Mouse (Mus musculus): ENCODE results near the gene Edn2.

Gene Edn2

DNA sequence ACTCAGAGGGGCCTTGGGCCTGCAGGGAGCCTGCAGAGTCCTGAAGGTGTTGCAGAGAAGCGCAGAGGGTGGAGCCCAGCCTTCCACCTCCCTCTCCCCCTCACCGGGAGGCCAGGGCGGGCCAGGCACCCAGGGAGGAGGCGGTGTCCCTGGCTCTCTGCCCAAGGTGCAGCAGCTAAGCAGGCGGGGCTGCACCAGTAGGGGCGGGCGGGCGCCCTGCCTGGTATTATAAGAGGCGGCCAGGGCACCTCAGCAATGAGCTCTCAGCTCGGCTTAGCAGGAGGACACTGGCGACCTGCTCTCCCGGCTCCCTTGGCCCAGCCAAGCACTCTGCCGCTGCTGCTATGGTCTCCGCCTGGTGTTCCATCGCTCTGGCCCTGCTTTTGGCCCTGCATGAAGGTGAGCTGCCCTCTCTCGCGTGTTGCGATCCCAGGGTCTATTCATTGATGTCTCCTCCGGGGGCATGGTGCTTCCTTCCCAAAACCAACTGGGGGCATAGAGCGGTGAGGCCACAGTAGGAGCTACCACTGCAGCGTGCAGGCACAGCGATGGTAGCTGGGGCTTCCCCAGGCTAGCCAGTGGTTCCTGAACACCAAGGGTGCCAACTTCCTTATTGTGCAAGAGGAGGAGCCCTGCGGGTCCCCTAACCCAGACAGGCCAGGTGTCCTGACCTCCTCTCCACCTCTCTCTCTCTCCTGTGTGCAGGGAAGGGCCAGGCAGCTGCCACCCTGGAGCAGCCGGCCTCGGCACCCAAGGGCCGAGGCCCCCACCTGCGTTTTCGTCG lies at the start of gene Edn2:
TSS of gene Edn2 (plus strand) at position 41 of the 784 bp plus-strand sequence.
- peak; percentile 94 to 95 for DNase-seq

DNA sequence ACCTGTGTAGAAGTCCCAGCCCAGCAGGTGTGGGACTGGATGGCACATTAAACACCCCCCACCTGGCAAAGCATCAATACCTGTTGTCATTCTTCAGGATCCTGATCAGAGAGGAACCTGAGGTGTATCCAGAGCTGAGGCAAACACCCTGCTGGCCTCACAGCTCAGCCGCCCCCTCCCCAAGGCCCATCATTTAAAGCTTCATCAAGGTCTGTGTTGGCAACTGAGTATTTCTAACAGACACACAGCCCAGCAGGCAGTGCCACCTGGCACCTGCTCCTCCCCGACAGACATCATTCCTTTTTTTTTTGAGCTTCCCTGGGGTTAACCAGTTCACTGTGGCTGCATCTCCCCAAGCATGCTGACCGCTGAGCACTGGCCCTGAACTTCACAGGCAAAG lies 45.5 kb upstream of the Edn2 start:
- DNase-seq: no peak

DNA sequence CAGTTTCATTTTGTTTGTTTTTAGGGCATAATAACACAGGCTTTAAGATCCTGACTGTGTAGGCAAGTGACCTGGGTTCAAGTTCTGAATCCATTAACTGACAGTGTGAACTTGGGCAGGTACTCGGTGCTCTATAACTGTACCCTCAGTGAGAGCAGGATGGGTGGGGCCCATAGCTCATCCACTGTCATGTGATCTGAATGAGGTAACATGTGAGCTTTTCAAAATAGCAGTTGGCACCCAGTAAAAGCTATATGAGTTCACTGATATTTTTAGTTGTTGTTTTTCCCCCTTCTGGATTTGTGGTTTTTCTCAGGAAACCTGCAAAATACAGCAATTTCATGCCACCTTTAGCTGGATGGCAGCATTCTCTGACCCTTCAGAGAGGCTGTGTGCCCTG lies 44.7 kb upstream of the Edn2 start:
- no peak for DNase-seq

DNA sequence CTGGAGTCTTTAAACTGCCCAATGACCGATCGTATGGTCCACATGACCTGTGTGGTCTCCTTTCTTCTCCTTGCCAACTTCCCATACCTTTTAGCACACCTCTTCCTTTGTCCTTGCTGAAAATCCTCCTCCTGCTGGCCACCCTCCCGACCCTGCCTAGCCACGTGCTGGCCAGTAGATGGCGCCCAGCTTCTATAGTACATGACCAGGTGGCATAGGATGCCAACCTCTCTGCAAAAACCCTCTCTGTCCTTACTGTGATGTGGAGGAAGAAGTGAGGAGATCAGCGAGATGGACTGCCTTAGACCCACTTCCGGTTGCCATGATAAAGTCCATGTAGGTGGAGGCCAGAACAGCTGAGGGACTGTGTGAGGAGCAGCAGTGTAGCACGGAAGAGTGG lies 40.7 kb upstream of the Edn2 start:
- DNase-seq: peak; percentile 50 to 84

DNA sequence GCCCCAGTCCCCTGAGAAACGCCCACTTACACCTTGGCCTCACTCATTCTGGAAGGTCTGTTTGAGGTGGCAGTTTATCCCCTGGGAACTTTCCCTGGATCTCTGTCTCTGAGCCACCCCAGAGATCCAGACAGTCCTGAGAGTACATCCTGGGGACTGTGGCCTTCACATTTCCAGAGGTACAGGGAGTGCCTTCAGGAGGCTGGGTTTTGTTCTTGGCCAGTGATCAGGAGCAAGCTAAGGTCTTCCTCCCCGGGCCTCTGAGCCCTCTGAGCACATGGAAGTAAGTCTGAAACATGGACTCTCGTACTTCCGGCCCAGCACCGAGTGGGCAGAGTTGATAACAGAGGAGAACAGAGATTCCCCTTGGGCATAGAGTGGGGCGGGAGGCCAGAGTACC lies 36.4 kb upstream of the Edn2 start:
- DNase-seq: no peak

DNA sequence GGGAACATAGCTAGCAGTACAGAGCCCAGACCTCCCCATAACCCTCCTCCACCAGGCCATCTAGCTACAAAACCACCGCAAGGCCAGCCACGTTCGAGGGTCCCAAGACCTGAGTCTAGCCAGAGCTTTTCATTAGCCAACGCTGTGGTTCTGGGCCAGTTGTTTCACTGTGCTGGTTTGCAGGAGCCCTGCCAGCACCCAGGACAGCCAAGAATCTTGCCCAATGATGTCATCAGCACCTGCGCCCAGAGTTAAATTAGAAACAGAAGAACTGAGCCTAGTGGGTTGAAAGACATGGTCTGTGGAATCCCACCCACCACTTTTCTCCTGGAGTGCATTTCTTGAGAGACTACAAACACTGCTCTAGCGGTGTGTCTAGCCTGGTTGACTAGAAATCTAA lies 35.0 kb upstream of the Edn2 start:
- DNase-seq: no peak

DNA sequence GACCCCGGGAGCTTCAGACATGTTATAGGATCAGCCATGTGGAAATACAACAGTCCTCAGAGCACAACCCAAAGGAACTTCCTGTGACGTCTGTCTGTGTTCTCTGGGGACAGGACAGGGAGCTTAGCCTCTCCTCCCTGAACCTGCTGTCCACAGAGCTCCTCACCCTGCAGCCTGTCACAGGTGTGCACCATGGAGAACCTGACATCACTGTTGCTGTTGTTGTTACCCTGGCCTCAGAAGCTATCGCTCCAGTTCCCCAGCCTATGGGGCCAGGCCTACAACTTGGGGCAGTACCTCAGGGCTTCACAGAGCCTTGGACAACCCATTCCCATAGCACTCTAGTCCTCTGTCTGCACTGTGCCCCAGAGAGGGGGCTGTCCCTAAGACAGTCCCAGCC lies 33.7 kb upstream of the Edn2 start:
- no peak for DNase-seq

DNA sequence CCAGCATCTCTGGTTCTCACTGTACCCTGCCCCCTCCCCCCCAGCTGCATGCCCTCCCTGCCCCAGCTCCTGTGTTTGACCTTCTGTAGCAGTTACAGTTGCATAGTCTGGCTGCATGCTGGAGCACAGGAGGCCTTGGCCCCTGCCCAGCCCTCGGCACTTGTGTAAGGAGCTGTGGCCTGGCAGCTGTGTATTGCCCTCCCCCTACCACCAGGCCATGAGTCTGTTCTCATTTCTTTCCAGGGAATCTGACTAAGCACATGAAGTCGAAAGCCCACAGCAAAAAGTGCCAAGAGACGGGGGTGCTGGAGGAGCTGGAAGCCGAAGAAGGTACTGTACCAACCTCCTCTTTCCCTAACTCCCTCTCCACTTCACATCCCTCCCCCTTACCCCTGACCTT lies 33.0 kb upstream of the Edn2 start:
- DNase-seq: no peak

DNA sequence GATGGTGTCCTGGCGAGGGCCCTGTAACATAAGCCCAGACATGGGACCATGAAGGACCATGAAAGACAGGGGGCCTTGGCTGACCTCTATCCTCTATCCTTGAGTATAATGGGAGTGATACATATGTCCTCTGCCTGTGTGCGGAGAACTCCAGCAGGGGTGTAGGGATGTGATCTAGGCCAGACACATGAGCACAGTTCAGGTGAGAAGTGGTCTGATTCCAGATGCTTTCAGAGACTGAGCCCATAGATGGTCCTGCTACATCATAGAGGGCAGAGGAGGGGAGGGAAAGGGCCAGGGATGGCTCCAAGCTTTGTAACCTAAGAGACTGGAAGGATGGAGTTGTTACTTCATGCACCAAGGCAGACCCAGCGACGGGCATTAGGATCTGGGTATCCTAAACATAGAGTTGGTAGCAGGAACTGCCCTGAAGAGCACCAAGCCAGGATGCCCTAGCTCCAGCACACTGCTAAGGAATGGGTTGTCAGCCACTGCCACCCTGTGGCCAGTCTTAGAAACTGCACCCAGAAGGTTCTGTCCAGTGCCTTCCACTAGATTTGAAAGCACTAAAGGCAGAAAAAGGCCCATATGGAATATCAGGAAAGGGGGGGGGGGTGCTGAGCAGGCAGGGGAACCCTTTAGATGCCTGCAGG lies 31.6 kb upstream of the Edn2 start:
- peak; percentile 36 to 65 for DNase-seq

DNA sequence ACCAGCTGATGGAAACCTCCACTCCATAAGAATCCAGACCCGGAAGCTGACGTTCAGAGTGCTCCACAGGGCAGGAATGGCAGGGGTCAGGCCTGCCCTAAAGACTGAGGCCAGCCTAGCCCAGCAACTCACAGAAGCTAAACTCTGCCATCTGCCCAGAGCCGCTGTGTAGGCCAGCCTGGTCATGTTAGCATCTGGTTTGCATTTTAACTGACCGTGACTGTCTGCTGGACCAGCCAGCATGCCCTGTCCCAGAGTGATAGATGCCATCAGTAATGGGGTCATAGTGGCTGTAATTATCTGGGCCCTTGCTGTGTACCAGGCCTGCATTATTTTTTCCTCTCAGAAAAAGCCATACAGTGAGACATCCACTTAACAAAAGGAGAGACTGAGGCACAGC lies 30.1 kb upstream of the Edn2 start:
- no peak for DNase-seq

DNA sequence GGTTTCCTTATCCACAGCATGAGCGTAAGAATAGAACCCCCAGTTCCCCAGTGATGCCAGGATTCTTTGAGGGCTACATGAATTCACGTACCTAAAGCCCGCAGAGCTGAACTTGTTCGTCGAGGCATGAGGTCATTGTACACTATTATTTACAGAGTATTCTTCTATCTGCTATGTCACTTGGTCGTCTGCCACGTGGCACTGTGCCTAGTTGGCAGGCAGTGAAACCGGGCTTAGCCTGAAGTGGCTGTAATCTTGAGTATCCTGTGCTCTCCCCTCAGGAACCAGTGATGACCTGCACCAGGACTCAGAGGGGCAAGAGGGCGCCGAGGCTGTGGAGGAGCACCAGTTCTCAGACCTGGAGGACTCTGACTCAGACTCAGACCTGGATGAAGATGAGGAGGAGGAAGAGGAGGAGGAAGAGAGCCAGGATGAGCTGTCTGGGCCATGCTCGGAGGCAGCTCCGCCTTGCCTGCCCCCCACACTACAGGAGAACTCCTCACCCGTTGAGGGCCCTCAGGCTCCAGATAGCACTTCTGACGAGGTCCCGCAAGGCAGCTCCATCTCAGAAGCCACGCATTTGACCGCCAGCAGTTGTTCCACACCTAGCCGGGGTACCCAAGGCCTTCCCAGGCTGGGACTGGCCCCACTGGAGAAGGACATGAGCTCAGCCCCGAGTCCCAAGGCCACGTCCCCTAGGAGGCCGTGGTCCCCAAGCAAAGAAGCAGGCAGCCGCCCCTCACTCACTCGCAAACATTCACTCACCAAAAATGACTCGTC lies 29.4 kb upstream of the Edn2 start:
- DNase-seq: peak; percentile 63 to 84

DNA sequence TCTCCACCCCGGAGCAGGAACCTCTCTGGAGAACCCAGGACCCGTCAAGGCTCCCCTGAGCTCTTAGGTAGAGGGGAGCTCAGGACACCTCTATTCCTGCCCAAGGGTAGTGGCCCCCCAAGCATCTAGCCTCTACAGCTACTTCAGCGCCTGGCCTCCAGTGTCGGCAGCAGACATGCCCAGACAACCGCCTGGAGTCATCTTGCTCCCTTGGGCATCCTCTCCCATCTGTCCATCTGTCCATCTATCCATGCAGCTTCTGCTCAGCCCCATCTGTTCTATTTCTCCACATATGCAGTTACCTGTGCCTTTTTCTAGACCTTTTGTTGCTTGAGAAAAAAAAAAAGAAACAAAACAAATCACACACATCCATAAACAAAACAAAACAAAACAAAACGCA lies 26.8 kb upstream of the Edn2 start:
- DNase-seq: no peak

DNA sequence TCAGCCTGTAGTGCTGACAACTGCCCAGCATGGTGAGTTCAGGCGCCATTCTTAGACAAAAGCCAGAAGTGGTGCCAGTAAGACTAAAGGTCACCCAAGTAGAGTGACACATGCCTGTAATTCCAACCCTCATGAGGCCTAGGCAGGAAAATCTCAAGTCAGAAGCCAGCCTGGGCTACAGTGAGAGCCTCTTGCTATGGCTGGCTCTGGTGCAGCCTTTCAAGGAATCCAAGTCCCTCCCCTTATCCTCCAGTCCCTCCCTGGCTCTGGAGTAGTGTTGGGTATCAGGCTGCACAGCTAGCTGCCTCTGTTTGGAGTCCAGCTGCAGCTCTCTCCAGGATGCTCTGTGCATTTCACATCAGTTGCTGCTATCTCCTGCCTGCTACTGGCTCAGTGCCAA lies 19.2 kb upstream of the Edn2 start:
- peak in 1 of 2 experiments; percentile 17 for DNase-seq

DNA sequence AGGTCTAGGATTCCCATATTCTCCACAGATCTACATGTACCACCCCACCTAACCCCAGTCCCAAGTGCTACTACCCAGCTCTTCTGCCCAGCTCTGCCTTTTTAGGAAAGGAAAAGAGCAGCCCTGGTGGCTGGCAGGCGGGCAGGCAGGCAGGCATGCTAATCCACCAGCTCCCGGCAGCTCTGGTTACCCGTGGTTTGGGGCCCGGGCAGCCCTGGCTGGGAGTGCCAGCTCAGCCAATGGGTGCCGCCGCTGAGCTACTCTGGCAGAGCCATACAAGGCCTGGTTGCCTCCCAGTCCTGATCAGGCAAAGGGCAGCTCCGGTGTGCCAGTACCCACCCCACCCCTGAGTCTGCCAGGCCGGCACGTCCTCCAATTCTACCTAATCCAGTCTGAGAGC lies 18.1 kb upstream of the Edn2 start:
- DNase-seq: no peak

DNA sequence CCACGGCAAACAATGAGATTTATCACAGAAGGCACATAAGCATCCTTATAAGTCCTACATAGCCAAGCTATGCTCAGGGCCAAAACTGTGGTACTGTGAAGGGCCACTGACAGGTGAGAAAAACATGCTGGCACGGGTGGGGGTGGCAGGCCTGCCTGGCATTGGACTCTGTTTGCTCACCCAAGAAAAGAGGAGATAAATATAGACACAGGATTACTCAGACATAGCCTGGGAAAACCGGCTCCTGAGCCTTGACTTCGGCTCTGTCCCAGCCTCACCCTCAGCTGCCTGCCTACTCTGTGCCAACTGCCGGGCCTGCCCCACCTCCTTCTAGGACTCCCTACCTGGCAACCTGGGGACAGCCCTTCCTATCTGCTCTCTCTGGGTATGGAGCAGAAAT lies 16.7 kb upstream of the Edn2 start:
- DNase-seq: no peak

DNA sequence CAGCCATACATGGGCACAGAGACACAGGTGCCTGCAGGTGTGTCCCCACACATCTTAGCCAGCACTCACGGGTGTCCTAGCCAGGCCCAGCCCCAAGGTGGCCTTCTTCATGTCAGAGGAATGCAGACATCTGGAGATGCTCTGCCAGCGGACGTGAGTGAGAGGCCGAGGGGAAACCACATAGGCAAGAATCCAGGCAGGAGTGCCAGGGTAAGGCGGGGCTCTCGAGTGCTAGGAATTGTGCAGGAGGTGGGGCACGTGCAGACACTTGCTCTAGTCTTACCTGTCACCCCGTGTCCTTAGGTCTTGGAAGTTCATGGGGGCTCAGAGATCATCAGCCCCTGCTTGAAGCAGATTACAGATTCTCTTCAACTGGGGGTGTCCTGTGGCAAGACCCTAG lies 15.1 kb upstream of the Edn2 start:
- DNase-seq: no peak

DNA sequence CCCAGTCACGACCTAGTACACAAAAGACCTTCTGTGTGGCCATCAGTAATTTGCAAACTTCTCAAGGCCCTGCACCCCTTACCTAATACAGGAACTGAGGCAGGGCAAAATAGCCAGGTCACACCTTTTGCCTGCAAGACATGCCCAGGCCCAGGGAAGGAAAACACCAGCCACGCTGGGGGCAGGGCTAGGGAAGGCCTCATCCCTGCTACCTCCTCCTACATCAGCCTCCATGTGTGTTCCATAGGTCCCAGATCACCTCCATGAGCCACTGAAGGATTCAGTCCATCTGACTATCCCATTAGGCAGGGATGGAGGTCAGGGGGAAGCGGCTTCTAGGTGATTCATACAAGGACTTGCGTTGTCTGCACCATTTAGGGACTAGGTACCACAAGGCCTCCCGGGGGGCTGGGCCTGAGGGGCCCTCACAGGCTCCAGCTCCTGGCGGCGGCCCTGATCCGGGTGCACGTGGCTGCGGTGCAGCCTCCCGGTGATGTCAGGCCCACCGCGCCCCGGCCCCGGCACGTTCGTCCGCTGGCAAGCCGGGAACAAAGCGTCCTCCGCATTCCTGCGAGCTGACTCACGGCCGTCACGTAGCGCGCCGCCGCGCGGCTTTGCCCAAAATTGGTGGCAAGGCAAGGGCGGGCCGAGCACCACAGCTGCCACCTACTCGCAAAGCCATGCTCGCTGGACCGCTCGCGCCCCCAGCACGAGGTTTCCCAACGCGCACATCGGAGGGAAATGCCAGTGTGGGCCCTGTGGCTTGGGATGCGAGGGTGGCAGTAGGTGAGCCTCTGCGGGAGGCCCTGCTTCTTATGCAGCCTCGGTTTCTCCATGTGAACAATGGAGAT lies 12.5 kb upstream of the Edn2 start:
- DNase-seq: peak; percentile 61 to 69

DNA sequence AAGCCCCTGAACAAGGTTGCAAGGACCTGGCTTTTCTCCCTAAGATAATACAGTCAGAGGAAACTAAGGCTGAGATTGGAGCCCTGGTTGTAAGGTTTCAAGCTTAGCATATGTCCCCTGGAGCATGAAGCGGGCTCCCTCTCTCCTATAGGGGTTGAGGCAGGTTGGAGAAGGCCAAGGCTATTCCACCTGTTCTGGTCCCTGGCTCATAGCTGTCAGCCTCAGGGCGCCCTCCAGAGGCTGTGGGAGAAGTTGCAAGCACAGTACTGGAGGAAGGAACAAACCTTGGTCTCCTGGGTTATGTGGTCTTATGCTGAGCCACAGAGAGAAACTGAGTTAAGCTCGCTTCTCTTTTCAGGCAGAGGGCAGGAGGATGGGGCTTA lies 11.9 kb upstream of the Edn2 start:
- DNase-seq: no peak

DNA sequence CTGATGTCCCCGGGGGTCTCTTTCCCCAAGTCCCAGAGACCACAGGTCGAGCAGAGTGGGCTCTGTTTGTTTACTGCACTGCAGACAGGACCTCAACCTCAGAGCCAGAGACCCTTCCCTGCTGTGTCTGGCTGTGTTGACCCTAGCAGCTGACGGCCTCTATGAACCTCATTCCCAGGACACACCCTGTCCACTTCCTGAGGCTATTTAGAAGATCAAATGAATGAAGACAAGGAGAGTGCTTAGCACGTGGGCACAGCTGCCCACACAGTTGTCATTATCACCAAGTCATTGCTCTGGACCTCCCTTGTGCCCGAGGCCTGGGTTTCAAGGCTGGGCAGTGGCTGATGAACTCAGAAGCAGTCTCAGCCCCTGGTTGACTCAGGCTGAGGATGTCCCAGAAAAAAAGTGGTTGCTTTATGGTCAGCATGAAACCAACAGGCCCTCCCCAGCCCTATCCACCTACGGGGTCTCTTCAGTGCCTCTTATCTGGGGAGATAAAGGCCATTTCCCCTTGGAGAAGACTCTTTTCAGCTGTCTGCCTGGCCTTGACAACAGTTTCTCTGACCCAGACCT lies 10.6 kb upstream of the Edn2 start:
- no peak for DNase-seq

DNA sequence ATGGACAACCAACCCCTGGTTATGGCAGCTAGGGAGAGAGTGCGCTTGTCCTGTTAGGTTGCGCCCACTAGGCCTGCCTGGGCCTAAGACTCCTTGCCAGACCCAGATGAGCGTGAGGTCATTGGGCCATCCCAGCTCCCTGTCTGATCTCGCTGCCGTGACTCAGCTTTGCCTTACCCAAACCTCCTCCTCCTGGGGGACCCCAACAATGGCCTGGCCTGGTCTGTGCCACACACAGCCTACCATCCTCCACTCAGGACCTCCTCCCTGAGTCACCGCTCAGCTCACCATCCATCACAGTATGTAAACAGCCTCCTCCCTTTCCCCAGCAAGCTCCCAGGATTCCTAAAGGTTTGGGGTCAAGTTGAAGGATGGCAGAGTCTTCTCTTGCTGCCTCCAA lies 9.1 kb upstream of the Edn2 start:
- DNase-seq: no peak

DNA sequence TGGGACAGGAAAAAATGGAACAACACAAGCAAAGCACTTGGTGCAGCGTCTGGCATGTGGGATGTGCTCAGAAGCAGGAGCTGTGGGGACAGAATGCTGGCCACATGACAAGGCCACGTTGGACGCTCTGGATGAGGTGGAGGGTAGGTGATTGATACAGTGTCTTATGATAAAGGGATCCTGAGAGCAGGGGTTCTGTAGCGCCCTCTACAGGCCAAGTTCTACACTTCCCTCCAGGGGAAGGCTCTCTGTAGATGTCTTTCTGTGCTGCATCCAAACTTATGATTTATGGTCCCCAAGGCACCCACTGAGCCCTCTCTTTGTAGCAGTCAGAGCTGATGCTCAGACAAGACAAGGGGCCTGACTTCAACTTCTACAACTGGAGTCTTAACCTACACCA lies 8.4 kb upstream of the Edn2 start:
- no peak for DNase-seq

DNA sequence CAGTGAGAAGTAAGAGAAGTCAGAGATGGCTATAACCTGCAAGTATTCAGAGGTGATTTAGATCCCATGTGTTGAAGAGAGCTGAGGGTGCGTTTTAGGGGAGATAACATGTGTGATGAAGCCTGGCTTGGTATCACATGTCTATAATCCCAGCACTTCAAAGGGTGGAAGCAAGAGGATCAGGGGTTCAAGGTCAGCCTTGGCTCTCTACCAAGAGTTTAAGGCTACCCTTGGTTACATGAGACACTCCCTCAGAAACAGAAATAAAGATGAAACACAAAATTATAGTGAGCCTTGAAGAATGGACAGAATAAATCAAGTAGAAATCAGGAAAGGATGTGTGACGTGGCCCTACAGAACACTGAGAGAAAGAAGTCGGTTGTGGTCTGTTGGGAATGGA lies 7.3 kb upstream of the Edn2 start:
- no peak for DNase-seq

All from kidney, postnatal 36 days (tissue).